Mouse (Mus musculus) brain, embryonic 14.5 days (tissue): ENCODE data around the gene Rasa3.

Experiments used
- CTCF ChIP-seq: fragments of 200-500 bp; IDR thresholded peaks from 2 replicates; pipeline ENCODE4 v1.5.1; 2012; ENCODE audit warnings: inconsistent platforms, mild to moderate bottlenecking, moderate library complexity, borderline replicate concordance; ENCODE audit not compliant: insufficient read depth, insufficient read length; ENCODE audit errors: extremely low read depth
- POLR2A ChIP-seq: fragments of 200-500 bp; IDR thresholded peaks from 2 replicates; pipeline ENCODE4 v1.6.1; 2012; ENCODE audit warnings: mild to moderate bottlenecking, inconsistent platforms, borderline replicate concordance; ENCODE audit not compliant: poor library complexity, insufficient read depth, insufficient read length, severe bottlenecking; ENCODE audit errors: extremely low read depth

- TF ChIP-seq CTCF (no peak), POLR2A (no peak)
Measured at GRCm38 (mm10) chr8:13594884-13595323, 82.5 kb downstream of the Rasa3 start.
